Mouse (Mus musculus) macrophage (primary cell): ENCODE results near the gene Slco3a1. TPM values are rescaled to one million over a fixed set of nuclear protein-coding genes. Genes with fewer than 3 reads are reported as not detected.

Source experiments
- H3K27ac ChIP-seq: fragments of 350-480 bp; formaldehyde crosslinking; 2 replicates; pipeline ENCODE4 v1.9.0; 2021
- H3K36me3 ChIP-seq: fragments of 350-480 bp; formaldehyde crosslinking; 2 replicates; pipeline ENCODE4 v1.9.0; 2021; ENCODE audit errors: inconsistent target
- H3K4me3 ChIP-seq: fragments of 350-480 bp; formaldehyde crosslinking; 2 replicates; pipeline ENCODE4 v1.9.0; 2021; ENCODE audit errors: inconsistent target
- H3K79me2 ChIP-seq: fragments of 350-480 bp; formaldehyde crosslinking; 2 replicates; pipeline ENCODE4 v1.9.0; 2021; ENCODE audit errors: inconsistent target
- WGBS: methylation state at CpG from one replicate; pipeline ENCODE4 v1.1.7; 2026; ENCODE audit warnings: inconsistent platforms; ENCODE audit not compliant: missing documents; 5-methylcytosine and 5-hydroxymethylcytosine counted together
- polyA plus RNA-seq: library from polyadenylated mRNA; stranded (reverse); fragments of 250-400 nt; gene quantifications from 3 replicates; pipeline ENCODE4 v1.2.4, GENCODE M21; 2018; ENCODE audit warnings: inconsistent platforms
- total RNA-seq, 78 experiments: library from RNA; depleted of rRNA; stranded (reverse); fragments of 250-400 nt; gene quantifications; 1 replicate in 9 of 78; 2 replicates in 24 of 78; 3 replicates in 43 of 78; 4 replicates in 2 of 78; pipeline ENCODE4 v1.2.4; 2018; ENCODE audit warnings: inconsistent platforms in 56 of 78

The Slco3a1 gene
- total RNA-seq (2018; cell fraction: chromatin; rRNA removed), result 100 to 1,000 TPM in 10 of 26 experiments, 10 to 100 TPM in 7, 1 to 10 TPM in 9; 1.3 to 637 (median 81.0) TPM
- 10 to 100 TPM in 13 of 26 experiments, 1 to 10 TPM in 13; 1.2 to 68.0 (median 16.8) TPM for total RNA-seq (2018; cell fraction: cytosol; rRNA removed)
- total RNA-seq (2018; cell fraction: nucleus; rRNA removed), result 100 to 1,000 TPM in 13 of 26 experiments, 10 to 100 TPM in 5, 1 to 10 TPM in 8; 4.9 to 313 (median 92.3) TPM
- 1.2 to 5.1 TPM (median 1.2 TPM) in 3 replicates for polyA plus RNA-seq

DNA sequence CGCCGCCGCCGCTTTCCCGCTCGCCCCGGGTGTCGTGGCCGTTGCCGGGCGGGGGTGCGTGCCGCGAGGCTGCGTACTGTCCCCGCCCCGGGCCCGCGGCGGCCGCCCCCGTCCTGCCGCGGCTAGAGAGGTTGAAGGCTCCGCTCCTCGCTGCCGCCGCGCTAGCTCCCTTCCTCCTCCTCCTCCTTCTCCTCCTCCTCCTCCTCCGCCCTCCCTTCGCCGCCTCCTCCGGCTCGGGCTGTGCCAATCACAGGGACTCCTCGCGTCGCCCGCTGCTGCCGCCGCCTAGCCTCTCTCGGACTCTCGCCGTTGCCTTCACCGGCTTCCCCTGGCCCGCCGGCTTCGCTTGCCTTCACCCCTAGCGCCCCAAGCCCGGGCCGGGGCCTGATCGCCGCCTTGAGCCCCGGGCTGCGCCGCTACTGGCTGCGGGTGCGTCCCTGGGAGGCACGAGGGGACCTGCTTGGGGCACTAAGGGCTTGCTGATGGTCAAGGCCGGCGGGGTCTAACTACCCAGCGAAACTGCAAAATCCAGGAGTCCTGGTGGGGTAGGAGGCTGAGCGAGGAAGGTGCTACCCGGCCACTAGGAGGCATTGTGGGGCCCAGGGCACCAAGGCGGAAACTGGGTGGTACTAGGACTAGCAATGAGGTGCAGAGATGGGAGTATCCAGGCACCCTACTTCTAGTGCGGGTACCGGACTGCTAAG lies at the start of gene Slco3a1:
Gene Slco3a1 (minus strand): TSS at position 173 of the 704 bp plus-strand sequence.
- no peak within 1 kb of the TSS for H3K27ac ChIP-seq
- H3K79me2 ChIP-seq, result no peaks in the 10 kb centered on the region
- H3K4me3 ChIP-seq, result peak within 1 kb of the TSS; percentile 32
- WGBS, result under 1% methylated on average over 54 of the region's 66 CpGs
- no peaks in the 10 kb centered on the region for H3K36me3 ChIP-seq

DNA sequence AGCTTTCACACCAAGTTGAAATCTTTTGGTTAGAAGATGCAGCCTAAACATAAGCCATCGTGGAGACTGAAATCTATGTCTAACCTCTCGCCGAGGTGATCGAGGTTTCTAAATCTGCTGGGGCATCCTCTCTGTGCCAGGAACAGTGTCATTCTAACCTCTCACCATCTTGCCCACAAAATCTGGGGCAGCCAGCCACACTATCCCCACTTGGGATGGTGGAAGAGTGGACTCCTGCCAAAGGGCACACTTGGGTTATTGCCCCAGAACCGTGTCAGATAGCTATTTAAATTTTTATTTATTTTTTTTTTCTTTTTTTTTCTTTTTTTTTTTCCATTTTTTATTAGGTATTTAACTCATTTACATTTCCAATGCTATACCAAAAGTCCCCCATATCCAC lies 46.4 kb upstream of the Slco3a1 start:
- 97% methylated on average over 4 of the region's 5 CpGs for WGBS
- Histone ChIP-seq H3K27ac (no peak overlapping the region), H3K36me3 (no peaks in the 10 kb centered on the region)

DNA sequence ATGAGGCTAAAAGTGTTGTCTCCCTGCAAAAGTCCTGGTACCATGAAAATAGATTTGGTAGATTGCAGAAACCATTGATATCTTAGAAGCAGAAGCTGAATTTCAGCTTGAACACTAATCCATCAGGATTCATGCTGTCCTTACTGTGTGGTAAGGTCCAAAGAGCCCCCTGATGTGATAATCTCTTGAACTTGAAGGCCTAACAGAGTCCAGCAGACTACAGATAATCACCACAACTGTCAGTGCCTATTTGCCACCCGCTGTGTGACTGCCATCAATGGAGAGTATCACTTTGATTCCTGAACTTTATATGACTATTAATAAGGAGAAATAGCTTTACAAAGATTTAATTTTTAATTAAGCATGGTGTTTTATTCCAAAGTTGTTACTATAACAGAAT lies 24.8 kb upstream of the Slco3a1 start:
- WGBS, result 100% methylated on average over 1 of the region's 1 CpGs
- H3K36me3 ChIP-seq, result no peaks in the 10 kb centered on the region
- H3K79me2 ChIP-seq, result no peaks in the 10 kb centered on the region
- H3K27ac ChIP-seq, result no peak overlapping the region
- H3K4me3 ChIP-seq, result no peak overlapping the region

More for the DNA sequence above, 46.4 kb upstream of the Slco3a1 start:
- Histone ChIP-seq H3K4me3 (no peak overlapping the region), H3K79me2 (no peaks in the 10 kb centered on the region)

DNA sequence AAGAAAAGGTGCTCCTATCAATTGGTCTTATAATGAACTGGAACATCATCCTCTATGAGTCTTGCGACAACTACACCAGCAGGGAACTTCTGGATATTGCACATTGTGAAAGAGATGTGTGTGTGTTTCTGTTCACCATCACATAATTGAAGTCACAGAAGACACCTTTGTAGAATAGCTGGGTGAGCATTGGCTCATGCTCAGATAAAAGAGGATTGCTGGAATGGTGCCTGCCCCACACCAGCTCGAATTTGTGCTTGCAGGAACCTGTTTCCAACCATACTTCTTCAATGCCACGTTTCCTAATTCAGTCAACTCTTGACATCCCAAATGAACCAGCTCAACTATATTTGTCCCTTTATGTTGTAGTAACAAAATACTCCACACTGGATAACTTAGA lies 21.1 kb upstream of the Slco3a1 start:
- no peak overlapping the region for H3K4me3 ChIP-seq
- 76% methylated on average over 3 of the region's 3 CpGs for WGBS
- no peak overlapping the region for H3K27ac ChIP-seq
- H3K79me2 ChIP-seq, result no peaks in the 10 kb centered on the region
- H3K36me3 ChIP-seq, result no peaks in the 10 kb centered on the region

DNA sequence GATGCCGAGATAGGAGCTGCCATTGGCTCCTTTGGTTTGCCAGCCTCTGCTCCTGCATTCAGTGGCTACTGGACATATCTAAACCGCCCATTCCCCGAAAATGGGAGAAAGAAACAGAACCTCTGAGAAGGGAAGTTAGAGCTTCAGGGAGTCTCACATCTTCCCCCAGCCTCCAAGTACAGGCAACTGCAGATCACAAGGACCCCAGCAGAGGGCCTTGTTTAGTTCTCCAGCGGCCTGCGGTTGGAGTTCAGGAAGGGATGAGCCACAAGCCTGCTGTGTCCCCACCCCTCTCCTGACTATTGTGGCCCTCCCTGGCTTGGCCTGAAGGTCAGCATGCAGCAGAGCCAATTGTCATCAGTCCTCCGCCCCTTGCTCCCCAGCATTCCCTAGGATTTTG lies 836 bp upstream of the Slco3a1 start:
- peak overlapping the region; percentile 32 for H3K4me3 ChIP-seq
- WGBS, result 19% methylated on average over 6 of the region's 6 CpGs
- no peaks in the 10 kb centered on the region for H3K79me2 ChIP-seq
- no peaks in the 10 kb centered on the region for H3K36me3 ChIP-seq
- H3K27ac ChIP-seq, result no peak overlapping the region

DNA sequence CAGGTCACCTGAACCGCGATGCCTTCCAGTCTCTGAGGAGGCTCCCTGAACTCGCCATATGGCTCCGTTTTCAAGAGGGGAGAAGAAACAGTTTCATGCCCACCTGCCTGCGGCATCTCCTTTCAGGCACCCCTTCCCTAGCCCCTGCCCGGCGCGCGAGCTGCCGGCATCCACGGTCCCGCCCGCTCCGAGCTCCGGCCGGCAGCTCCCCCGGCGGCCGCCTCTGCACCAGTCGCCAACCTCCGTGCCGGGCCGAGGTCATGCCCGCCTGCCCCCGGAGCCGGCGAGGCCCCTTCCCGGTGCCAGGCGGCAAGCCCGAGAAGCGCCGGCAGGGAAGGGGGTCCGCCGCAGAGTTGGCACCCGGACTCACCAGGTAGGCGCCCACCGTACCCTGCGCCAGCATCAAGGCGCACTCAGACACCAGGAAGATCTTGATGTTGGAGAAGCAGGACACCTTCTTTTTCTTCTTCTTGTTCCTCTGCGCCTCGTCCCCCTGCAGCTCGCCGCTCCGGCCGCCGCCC lies 479 bp downstream of the Slco3a1 start:
- 3% methylated on average over 41 of the region's 46 CpGs for WGBS
- H3K79me2 ChIP-seq, result no peaks in the 10 kb centered on the region
- no peaks in the 10 kb centered on the region for H3K36me3 ChIP-seq
- H3K27ac ChIP-seq, result no peak overlapping the region
- H3K4me3 ChIP-seq, result no peak overlapping the region

DNA sequence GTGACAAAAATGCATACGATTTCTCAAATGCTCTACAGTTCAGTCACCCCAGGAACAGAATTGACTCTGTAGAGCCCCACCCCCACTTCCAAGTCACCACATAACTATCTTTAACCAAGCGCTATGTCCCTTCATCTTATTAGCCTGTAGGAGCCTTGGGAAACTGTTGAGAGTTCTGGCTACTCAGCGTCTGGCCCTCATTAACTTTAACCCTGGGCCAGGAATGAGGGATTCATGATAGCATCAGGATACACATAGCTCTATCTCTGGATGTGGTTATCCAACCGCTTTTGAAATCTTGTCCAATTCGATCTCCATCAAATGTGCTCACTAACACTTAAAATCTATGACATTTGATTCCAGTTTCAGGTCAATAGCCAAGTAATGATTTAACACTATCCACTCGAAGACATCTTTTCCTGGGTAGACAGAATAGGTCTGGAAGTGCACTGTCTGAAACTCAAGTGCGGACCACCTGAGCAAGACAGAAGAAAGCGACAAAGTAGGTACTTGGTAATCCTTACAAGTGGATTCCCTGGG lies 1.4 kb downstream of the Slco3a1 start:
- WGBS, result 47% methylated on average over 8 of the region's 8 CpGs
- no peak overlapping the region for H3K4me3 ChIP-seq

DNA sequence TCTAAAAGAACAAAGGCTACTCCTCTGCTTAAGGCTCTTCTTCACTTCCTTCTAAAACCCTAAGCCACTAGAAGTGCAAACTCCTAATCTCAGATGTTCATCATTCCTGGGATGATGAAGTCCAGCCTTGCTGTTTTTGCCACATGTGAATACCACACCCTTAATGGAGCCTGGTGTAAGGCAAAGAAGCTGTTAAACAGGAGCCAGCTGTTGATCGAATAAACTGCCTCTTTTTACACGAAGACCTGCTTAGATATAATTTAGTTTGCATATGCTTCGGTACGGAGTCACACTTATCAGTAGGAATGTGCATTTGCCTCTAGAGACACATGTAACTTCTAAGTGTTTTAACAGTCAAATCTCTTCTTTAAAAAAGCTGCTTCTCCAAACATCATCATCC lies 2.0 kb downstream of the Slco3a1 start:
- H3K27ac ChIP-seq, result no peak overlapping the region
- no peak overlapping the region for H3K4me3 ChIP-seq
- H3K36me3 ChIP-seq, result no peaks in the 10 kb centered on the region
- H3K79me2 ChIP-seq, result no peaks in the 10 kb centered on the region
- 59% methylated on average over 4 of the region's 4 CpGs for WGBS

More for the DNA sequence above, 1.4 kb downstream of the Slco3a1 start:
- Histone ChIP-seq H3K79me2 (no peaks in the 10 kb centered on the region), H3K36me3 (no peaks in the 10 kb centered on the region), H3K27ac (no peak overlapping the region)

DNA sequence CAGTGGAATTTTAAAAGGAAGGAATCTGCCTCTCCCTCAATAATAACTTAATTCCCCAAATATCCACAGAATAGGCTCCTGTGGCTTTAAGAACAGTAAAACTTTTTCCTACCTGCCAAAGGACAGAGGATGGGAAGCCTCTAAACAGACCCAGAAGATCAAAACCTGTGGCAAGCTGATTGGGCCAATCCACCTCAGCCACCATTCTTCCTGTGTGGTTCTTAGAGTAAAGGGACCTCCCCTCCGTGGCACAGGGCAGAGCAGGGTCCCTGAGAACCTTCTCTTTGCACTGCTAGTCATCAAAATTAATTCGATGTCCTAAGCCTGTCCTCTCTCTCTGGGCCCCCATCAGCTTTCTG lies 2.6 kb downstream of the Slco3a1 start:
- Histone ChIP-seq H3K36me3 (no peaks in the 10 kb centered on the region), H3K79me2 (no peaks in the 10 kb centered on the region), H3K4me3 (no peak overlapping the region), H3K27ac (no peak overlapping the region)
- WGBS, result 6% methylated on average over 2 of the region's 2 CpGs

DNA sequence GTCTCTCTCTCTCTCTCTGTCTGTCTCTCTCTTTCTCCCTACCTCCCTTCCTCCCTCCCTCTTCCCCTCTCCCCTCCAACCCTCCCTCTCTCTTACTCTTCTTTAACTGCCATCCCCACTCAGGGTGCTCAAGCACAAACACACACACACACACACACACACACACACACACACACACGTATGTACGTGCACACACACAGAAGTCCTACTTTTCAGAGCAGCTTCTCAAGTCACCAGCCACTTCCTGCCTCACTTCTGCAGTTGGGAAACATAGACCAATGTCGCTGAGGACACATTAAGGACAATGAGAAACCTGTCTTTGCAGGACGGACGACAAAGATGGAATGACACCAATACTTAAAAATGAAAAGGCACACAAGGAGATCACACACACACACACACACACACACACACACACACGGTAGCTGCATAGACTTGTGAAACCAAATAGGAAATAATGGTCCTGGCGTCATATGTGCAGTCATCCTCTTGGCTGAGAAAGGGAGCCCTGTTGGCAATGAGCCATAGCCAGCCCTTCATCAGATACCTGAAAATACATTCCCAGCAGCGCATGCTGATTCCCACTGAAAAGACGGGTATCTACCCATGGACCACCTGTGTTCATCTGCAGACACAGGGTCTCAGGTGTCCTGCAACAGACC lies 3.1 kb downstream of the Slco3a1 start:
- WGBS, result 34% methylated on average over 9 of the region's 9 CpGs

DNA sequence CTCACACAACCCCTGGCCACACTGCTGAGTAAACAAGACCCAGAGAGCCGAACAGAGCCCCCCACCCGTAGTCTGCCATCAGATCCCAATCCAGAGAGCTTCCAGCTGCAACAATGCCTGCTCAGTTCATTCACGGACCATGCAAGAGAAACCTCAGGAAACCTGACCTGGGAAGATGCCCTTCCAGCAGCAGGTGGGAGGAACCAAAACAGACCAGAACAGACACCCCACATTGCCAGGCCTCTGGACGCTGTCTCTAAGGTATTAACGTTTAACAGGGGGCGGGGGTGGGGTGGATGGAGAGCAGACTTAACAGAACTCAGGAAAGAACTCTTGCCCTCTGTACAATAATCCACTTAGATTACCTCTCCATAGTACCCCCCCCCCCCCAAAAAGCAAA lies 4.9 kb downstream of the Slco3a1 start:
- WGBS, result 56% methylated on average over 6 of the region's 6 CpGs
- H3K4me3 ChIP-seq, result no peak overlapping the region
- H3K79me2 ChIP-seq, result no peaks in the 10 kb centered on the region
- H3K36me3 ChIP-seq, result no peaks in the 10 kb centered on the region
- no peak overlapping the region for H3K27ac ChIP-seq

More for the DNA sequence above, 3.1 kb downstream of the Slco3a1 start:
- Histone ChIP-seq H3K27ac (no peak overlapping the region), H3K36me3 (no peaks in the 10 kb centered on the region), H3K79me2 (no peaks in the 10 kb centered on the region), H3K4me3 (no peak overlapping the region)

DNA sequence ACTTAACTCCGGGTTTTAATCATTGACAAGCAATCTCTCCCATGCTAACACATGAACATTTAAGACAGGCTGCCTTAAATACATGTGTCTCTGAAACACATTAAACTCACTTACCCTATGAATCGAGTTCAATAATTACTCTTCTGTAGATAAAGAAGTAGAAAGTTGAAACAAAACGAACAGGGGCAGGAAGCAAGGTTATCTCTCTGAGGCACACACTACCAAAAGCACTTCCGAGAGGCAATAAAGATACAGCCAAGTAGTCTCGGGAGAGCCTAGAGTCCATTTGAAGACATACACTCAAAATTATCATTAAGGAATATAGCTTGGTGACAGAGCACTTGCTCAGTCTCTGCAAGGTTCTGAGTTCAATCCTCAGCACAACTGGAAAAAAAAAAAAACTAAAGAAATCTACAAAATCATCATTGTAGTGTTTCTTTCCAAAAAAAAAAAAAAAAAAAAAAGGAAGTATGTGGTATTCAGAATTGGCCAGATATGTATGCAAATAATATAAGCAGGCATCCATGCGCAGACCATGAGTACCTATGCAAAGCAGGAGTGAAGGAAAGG lies 5.5 kb downstream of the Slco3a1 start:
- Histone ChIP-seq H3K4me3 (no peak overlapping the region), H3K36me3 (no peaks in the 10 kb centered on the region), H3K79me2 (no peaks in the 10 kb centered on the region), H3K27ac (no peak overlapping the region)
- 44% methylated on average over 6 of the region's 6 CpGs for WGBS

DNA sequence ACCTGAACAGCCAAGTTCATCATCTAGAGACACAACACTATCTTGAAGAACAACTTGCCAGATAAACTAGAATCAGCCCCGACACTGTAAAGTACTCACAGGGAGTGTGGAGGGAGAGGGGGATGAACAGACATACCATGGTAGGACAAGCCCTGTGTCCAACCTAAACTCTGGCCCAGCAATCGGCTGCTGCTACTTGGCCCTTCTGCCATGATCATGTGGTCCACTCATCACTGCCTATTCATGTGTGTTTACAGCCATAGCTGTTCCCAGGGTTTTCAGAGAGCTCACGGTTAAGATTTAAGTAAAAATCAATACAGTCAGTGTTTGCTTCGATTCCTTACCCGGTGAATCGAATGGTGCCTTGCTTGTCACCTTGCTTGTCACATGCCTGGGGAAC lies 7.9 kb downstream of the Slco3a1 start:
- WGBS, result 99% methylated on average over 6 of the region's 6 CpGs
- Histone ChIP-seq H3K36me3 (no peaks in the 10 kb centered on the region), H3K79me2 (no peaks in the 10 kb centered on the region), H3K27ac (no peak overlapping the region), H3K4me3 (no peak overlapping the region)

DNA sequence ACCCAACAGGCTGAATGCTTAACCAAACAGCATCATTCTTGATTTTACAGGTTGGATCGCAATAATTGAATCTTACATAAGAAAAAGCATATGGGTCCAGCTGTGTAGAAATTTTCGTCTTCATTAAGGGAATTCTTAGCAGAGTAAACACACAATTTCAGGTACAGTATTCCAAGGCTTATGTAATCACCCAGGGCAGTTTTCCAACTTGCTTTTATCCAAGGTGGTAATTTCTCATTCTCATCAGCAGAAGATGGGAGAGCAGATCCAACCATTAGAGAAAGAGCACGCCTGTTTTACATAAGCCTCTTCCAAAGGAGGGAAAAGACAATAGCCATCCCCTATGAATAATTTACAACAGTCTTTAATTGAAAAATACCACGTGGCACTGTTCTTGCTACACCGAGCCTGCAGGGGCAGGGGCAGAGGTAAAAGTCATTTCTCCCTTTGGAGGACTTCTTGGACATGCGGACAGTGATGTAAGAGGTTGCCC lies 9.0 kb downstream of the Slco3a1 start:
- WGBS, result 83% methylated on average over 6 of the region's 6 CpGs
- Histone ChIP-seq H3K36me3 (no peaks in the 10 kb centered on the region), H3K27ac (no peak overlapping the region), H3K4me3 (no peak overlapping the region), H3K79me2 (no peaks in the 10 kb centered on the region)
